Comparison of ENCODE assay signal across 23 mouse cellular contexts in the genomic region with DNA sequence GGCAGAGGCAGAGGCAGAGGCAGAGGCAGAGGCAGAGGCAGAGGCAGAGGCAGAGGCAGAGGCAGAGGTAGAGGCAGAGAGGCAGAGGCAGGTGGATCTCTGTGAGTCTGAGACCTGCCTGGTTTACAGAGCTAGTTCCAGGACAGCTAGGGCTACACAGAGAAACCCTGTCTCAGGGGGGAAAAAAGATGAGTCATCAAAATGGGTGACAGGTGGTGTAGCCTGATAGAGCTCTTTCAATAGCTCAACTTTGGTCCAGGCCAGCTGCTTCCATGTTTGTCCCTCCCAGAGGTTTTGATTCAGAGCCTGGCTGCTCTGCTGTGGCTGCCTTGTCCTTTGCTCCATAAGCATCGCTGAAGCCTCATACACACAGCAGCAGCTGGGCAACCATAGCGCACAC. TPM values are rescaled to one million over a fixed set of nuclear protein-coding genes. Genes with fewer than 3 reads are reported as not detected.
"Had no signal": no experiment of that assay in that cellular context is flagged by ENCODE, and none has a peak within 500 bp of the region (broad histone marks: within the 10 kb centered on the region; RNA-seq: fewer than 3 reads in every experiment).

No protein-coding gene starts in this region.

- H3K4me1 ChIP-seq: liver, embryonic 15.5 days; lung, embryonic 15.5 days; midbrain, embryonic 10.5 days; stomach, embryonic 15.5 days had no signal

- H3K9ac ChIP-seq: limb, embryonic 12.5 days; liver, embryonic 15.5 days; lung, embryonic 15.5 days; neural tube, embryonic 12.5 days; stomach, embryonic 15.5 days had no signal

- H3K27ac ChIP-seq: kidney, postnatal 0 days; limb, embryonic 12.5 days; liver, embryonic 15.5 days; lung, embryonic 15.5 days; midbrain, embryonic 10.5 days; neural tube, embryonic 12.5 days; stomach, embryonic 15.5 days had no signal

- H3K4me2 ChIP-seq: limb, embryonic 12.5 days; liver, embryonic 15.5 days; lung, embryonic 15.5 days; neural tube, embryonic 12.5 days; stomach, embryonic 15.5 days had no signal

- H3K27me3 ChIP-seq: liver, embryonic 15.5 days; lung, embryonic 15.5 days; neural tube, embryonic 12.5 days; stomach, embryonic 15.5 days had no signal

- DNase-seq: kidney, adult 9 months; kidney, postnatal 36 days; layer of hippocampus, adult 9-11 months; layer of hippocampus, postnatal 36 days; right cerebral cortex, postnatal 14 days; thymus, adult 2 months; thymus, postnatal 25 days had no signal

- H3K9me3 ChIP-seq: limb, embryonic 12.5 days; liver, embryonic 15.5 days; lung, embryonic 15.5 days; midbrain, embryonic 10.5 days; neural tube, embryonic 12.5 days; stomach, embryonic 15.5 days had no signal

- H3K36me3 ChIP-seq: limb, embryonic 12.5 days; liver, embryonic 15.5 days; lung, embryonic 15.5 days; midbrain, embryonic 10.5 days; neural tube, embryonic 12.5 days; stomach, embryonic 15.5 days had no signal

- H3K4me3 ChIP-seq: limb, embryonic 12.5 days; liver, embryonic 15.5 days; lung, embryonic 15.5 days; midbrain, embryonic 10.5 days; neural tube, embryonic 12.5 days; stomach, embryonic 15.5 days had no signal

RNA-seq across cellular contexts. Expression of gene Spaca3, which starts 46.4 kb away (rescaled TPM):
- total RNA-seq: layer of hippocampus, adult 18-20 months; layer of hippocampus, postnatal 36 days; left cerebral cortex, adult 8-10 months; left cerebral cortex, postnatal 36 days; liver, adult 2 months; megakaryocyte progenitor cell, adult 5-6 weeks; neutrophil, adult 5-6 weeks had no signal
- polyA plus RNA-seq: kidney, postnatal 0 days; limb, embryonic 12.5 days; liver, adult 2 months; liver, embryonic 15.5 days; lung, embryonic 15.5 days; midbrain, embryonic 10.5 days; midbrain, embryonic 14.5 days; neural tube, embryonic 12.5 days; spleen, adult 2 months; stomach, embryonic 15.5 days; urinary bladder, adult 2 months had no signal
